15 mouse cellular contexts compared by ENCODE assay signal in the genomic region with DNA sequence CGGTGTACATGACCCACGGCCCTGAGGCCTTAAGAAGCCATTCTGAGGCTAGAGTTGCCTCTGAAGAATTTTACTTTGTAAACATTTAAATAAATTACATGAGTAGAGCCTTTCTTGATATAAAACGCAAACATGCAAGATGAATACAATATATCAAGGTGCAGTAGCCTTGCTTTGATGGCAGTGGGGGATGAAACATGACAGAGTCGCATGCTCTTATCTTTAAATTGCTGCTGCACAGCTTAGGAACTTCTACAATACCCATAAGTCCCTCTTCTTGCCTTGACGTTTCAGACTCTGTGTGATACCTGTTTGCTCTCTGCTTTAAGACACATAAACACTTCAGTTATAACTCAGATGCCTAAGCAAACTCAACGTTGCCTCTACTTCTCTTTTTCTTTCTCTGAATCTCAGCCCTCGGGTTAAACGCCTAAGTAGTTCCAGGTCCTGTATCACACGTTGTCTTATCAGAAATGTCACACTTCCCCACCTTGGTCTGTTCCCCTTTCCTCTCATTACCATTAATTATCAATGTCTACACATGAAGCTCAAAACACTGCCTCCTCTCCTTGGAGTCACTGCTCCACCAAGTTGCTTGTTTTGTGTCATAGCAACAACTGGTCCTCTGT. TPM values are rescaled to one million over a fixed set of nuclear protein-coding genes. Genes with fewer than 3 reads are reported as not detected.
DNase-seq lines count a peak whose midpoint lies in the region; ATAC-seq and TF ChIP-seq lines count a peak whose summit lies in the region.
"Had no signal": no experiment of that assay in that cellular context is flagged by ENCODE, and none has a peak within 500 bp of the region (broad histone marks: within the 10 kb centered on the region; RNA-seq: fewer than 3 reads in every experiment).

No protein-coding gene starts in this region.

- peak; percentile 53 for DNase-seq in CD4-positive, CD25-positive, alpha-beta regulatory T cell, adult 2 months (ENCODE audit: low read depth, low spot score)
- DNase-seq in MEL (ENCODE audit: low read depth, low spot score) = peak; percentile 95
- peak; percentile 14 for DNase-seq in liver, embryonic 13.5 days
- peak; percentile 70 for DNase-seq in naive thymus-derived CD4-positive, alpha-beta T cell, adult 2 months (ENCODE audit: low read depth)
- no peak for DNase-seq in cerebellum, postnatal 36 days
- DNase-seq in adrenal gland, adult 8-10 months = no peak
- DNase-seq in kidney, postnatal 25 days = no peak
- DNase-seq: cerebellum, postnatal 14 days; retina, postnatal 1 day had no signal

- no peak for TF ChIP-seq POLR2A in MEL (IDR thresholded peaks at IDR 0.05; ENCODE audit: control insufficient read depth in 1 of 2, insufficient read depth in 1 of 2, low read depth in 1 of 2, low read length in 2 of 2, poor library complexity in 1 of 2)

- 24% methylated on average over 9 of the region's 9 CpGs for WGBS in liver, embryonic 13.5 days (ENCODE audit: insufficient replicate concordance)

- TF ChIP-seq CTCF in MEL (IDR thresholded peaks at IDR 0.05 in 2 of 3, conservative IDR thresholded peaks at IDR 0.05 in 1 of 3; ENCODE audit: control insufficient read depth in 1 of 3, insufficient read depth in 1 of 3, low read depth in 2 of 3, low read length in 3 of 3, poor library complexity in 1 of 3, severe bottlenecking in 1 of 3) = no peak

- H3K36me3 ChIP-seq in MEL (ENCODE audit: control insufficient read depth in 1 of 2, insufficient read depth in 2 of 2, low read length in 2 of 2) = peaks cover 0 to 26% of the 10 kb centered on the region in 2 experiments; a peak in 2 of 4 replicates
- H3K36me3 ChIP-seq in liver, embryonic 13.5 days = no peaks in the 10 kb centered on the region
- H3K36me3 ChIP-seq: heart, embryonic 12.5 days; neural tube, embryonic 12.5 days; stomach, embryonic 15.5 days had no signal

- H3K27ac ChIP-seq in MEL (ENCODE audit: control insufficient read depth, low read depth, low read length) = peak overlapping the region; percentile 17
- no peak overlapping the region for H3K27ac ChIP-seq in liver, embryonic 13.5 days
- H3K27ac ChIP-seq: forebrain, embryonic 13.5 days; left cerebral cortex, adult 2 months; neural tube, embryonic 12.5 days; stomach, embryonic 15.5 days had no signal

- peak overlapping the region; percentile 25 to 36; a peak in 3 of 4 replicates for H3K4me3 ChIP-seq in MEL (ENCODE audit: control insufficient read depth in 1 of 2, insufficient read depth in 1 of 2, low read depth in 2 of 2, low read length in 2 of 2)
- no peak overlapping the region for H3K4me3 ChIP-seq in liver, embryonic 13.5 days (replicated peaks)
- H3K4me3 ChIP-seq: forebrain, embryonic 13.5 days; heart, embryonic 12.5 days; left cerebral cortex, adult 2 months; neural tube, embryonic 12.5 days; stomach, embryonic 15.5 days had no signal

- H3K79me2 ChIP-seq in MEL (ENCODE audit: control insufficient read depth, insufficient read depth, low read length, poor library complexity) = no peaks in the 10 kb centered on the region

- peak overlapping the region; percentile 34 for H3K4me2 ChIP-seq in liver, embryonic 13.5 days
- H3K4me2 ChIP-seq: forebrain, embryonic 13.5 days; heart, embryonic 12.5 days; neural tube, embryonic 12.5 days; stomach, embryonic 15.5 days had no signal

- peak; percentile 98 to 99 for TF ChIP-seq EP300 in MEL (IDR thresholded peaks at IDR 0.05; ENCODE audit: low read depth in 1 of 2, low read length in 2 of 2)

- H3K9ac ChIP-seq in MEL (ENCODE audit: control insufficient read depth, low read depth, low read length, poor library complexity, severe bottlenecking) = no peak overlapping the region
- H3K9ac ChIP-seq in liver, embryonic 13.5 days = no peak overlapping the region
- H3K9ac ChIP-seq: forebrain, embryonic 13.5 days; heart, embryonic 12.5 days; neural tube, embryonic 12.5 days; stomach, embryonic 15.5 days had no signal

- H3K27me3 ChIP-seq in MEL (ENCODE audit: control insufficient read depth in 1 of 2, insufficient read depth in 2 of 2, low read length in 2 of 2) = no peaks in the 10 kb centered on the region
- H3K27me3 ChIP-seq in liver, embryonic 13.5 days = no peaks in the 10 kb centered on the region
- H3K27me3 ChIP-seq: forebrain, embryonic 13.5 days; heart, embryonic 12.5 days; neural tube, embryonic 12.5 days; stomach, embryonic 15.5 days had no signal

- no peaks in the 10 kb centered on the region for H3K9me3 ChIP-seq in MEL (replicated peaks; ENCODE audit: insufficient read depth, low read length)
- H3K9me3 ChIP-seq in liver, embryonic 13.5 days (replicated peaks) = no peaks in the 10 kb centered on the region
- H3K9me3 ChIP-seq: forebrain, embryonic 13.5 days; heart, embryonic 12.5 days; neural tube, embryonic 12.5 days; stomach, embryonic 15.5 days had no signal

- H3K4me1 ChIP-seq in MEL (ENCODE audit: control insufficient read depth in 1 of 2, insufficient read depth in 2 of 2, low read length in 2 of 2) = peaks cover 11 to 21% of the 10 kb centered on the region in 2 experiments
- peaks cover 24% of the 10 kb centered on the region for H3K4me1 ChIP-seq in liver, embryonic 13.5 days (replicated peaks)
- H3K4me1 ChIP-seq: forebrain, embryonic 13.5 days; heart, embryonic 12.5 days; neural tube, embryonic 12.5 days; stomach, embryonic 15.5 days had no signal

- ATAC-seq in liver, embryonic 13.5 days (ENCODE audit: low read depth) = peak; percentile 70
- ATAC-seq: forebrain, embryonic 13.5 days; intestine, postnatal 0 days had no signal

- TF ChIP-seq RAD21 in MEL (IDR thresholded peaks at IDR 0.05; ENCODE audit: low read depth, low read length) = no peak

TF ChIP-seq in MEL, 35 proteins besides CTCF, POLR2A, EP300 and RAD21:
- TF ChIP-seq TAL1 (IDR thresholded peaks at IDR 0.05; ENCODE audit: low read length) (peak; percentile 96), SMC3 (IDR thresholded peaks at IDR 0.05; ENCODE audit: low read depth, low read length) (0 out of 2 replicates have a peak, but pooled peaks have one; percentile 18), ZMIZ1 (IDR thresholded peaks at IDR 0.05; ENCODE audit: low read depth, low read length) (0 out of 2 replicates have a peak, but pooled peaks have one; percentile 38), SIN3A (IDR thresholded peaks at IDR 0.05; ENCODE audit: low read length) (peak; percentile 83), ETS1 (IDR thresholded peaks at IDR 0.05; ENCODE audit: low read depth, low read length) (peak; percentile 90), MEF2A (IDR thresholded peaks at IDR 0.05; ENCODE audit: extremely low read depth, insufficient replicate concordance, low read depth, low read length, poor library complexity, severe bottlenecking) (no peak), MYB (IDR thresholded peaks at IDR 0.05; ENCODE audit: low read depth, low read length) (0 out of 2 replicates have a peak, but pooled peaks have one; percentile 73), NELFE (IDR thresholded peaks at IDR 0.05; ENCODE audit: low read depth, low read length) (no peak), TCF12 (IDR thresholded peaks at IDR 0.05; ENCODE audit: low read depth, low read length) (peak; percentile 96), POLR2AphosphoS2 (IDR thresholded peaks at IDR 0.05; ENCODE audit: low read length) (no peak), RCOR1 (IDR thresholded peaks at IDR 0.05; ENCODE audit: low read depth, low read length) (peak; percentile 100), UBTF (IDR thresholded peaks at IDR 0.05; ENCODE audit: borderline replicate concordance, insufficient read depth, low read depth, low read length) (no peak), NRF1 (IDR thresholded peaks at IDR 0.05; ENCODE audit: insufficient read depth, low read depth, low read length, poor library complexity, severe bottlenecking) (no peak), MAZ (IDR thresholded peaks at IDR 0.05; ENCODE audit: low read depth, low read length) (no peak), GABPA (IDR thresholded peaks at IDR 0.05; ENCODE audit: low read depth, low read length) (no peak), BHLHE40 (IDR thresholded peaks at IDR 0.05; ENCODE audit: borderline replicate concordance, low read depth, low read length) (peak; percentile 90), GATA1 (IDR thresholded peaks at IDR 0.05; ENCODE audit: low read depth, low read length) (peak; percentile 98), USF1 (IDR thresholded peaks at IDR 0.05; ENCODE audit: low read depth, low read length) (no peak), CHD2 (IDR thresholded peaks at IDR 0.05; ENCODE audit: low read length) (peak; percentile 53; the same call in 1 of the 2 replicates), MYC (IDR thresholded peaks at IDR 0.05; ENCODE audit: low read depth, low read length) (peak; percentile 92), JUND (IDR thresholded peaks at IDR 0.05; ENCODE audit: low read depth, low read length) (0 out of 2 replicates have a peak, but pooled peaks have one; percentile 40), TBP (IDR thresholded peaks at IDR 0.05; ENCODE audit: low read depth, low read length) (peak; percentile 35; the same call in 1 of the 2 replicates), ZNF384 (IDR thresholded peaks at IDR 0.05; ENCODE audit: low read depth, low read length) (peak; percentile 66; the same call in 1 of the 2 replicates), KAT2A (conservative IDR thresholded peaks at IDR 0.05; ENCODE audit: low read depth, low read length) (0 out of 2 replicates have a peak, but pooled peaks have one; percentile 31), E2F4 (IDR thresholded peaks at IDR 0.05; ENCODE audit: borderline replicate concordance, low read depth, low read length) (no peak), MAFK (IDR thresholded peaks at IDR 0.05; ENCODE audit: borderline replicate concordance, low read depth, low read length) (peak; percentile 71; the same call in 1 of the 2 replicates), POLR2AphosphoS5 (IDR thresholded peaks at IDR 0.05; ENCODE audit: borderline replicate concordance, low read depth, low read length) (no peak), HCFC1 (IDR thresholded peaks at IDR 0.05; ENCODE audit: low read depth, low read length) (no peak; the same call in 1 of the 2 replicates), ZC3H11A (IDR thresholded peaks at IDR 0.05; ENCODE audit: low read depth, low read length) (no peak), MAX (IDR thresholded peaks at IDR 0.05; ENCODE audit: low read length) (peak; percentile 79), MXI1 (IDR thresholded peaks at IDR 0.05; ENCODE audit: low read depth, low read length) (peak; percentile 72), CHD1 (IDR thresholded peaks at IDR 0.05; ENCODE audit: low read depth, low read length) (no peak)

RNA-seq across cellular contexts. Expression of a gene that starts 9.3 kb away (rescaled TPM):
- 1.5 and 4.0 TPM in 2 replicates for total RNA-seq in MEL (2012; rRNA removed)
- polyA plus RNA-seq in MEL (2012; ENCODE audit: insufficient read depth in 1 of 2, insufficient read length in 2 of 2, low read depth in 1 of 2, low replicate concordance in 2 of 2, missing spikeins in 1 of 2) = 1 to 10 TPM in 1 of 2 experiments, not detected in 1; 2.8 TPM
- polyA plus RNA-seq in liver, embryonic 13.5 days (2015; fragmentation: Nextera tagmentation; extraction: Ambion mirVana) = 4.5 and 6.1 TPM in 2 replicates
- total RNA-seq in adrenal gland, adult 8-10 months (2022) = 1 to 10 TPM; 1.3 to 3.8 (median 2.5) TPM

Comparison
In these comparisons a context has a peak if more than half of its experiments do, and no peak if none do; other contexts are left out.
1. DNase-seq: peak in CD4-positive, CD25-positive, alpha-beta regulatory T cell, adult 2 months (single experiment), MEL (single experiment), liver, embryonic 13.5 days (single experiment) and naive thymus-derived CD4-positive, alpha-beta T cell, adult 2 months (single experiment); none in cerebellum, postnatal 36 days (0 of 2), adrenal gland, adult 8-10 months (single experiment) and kidney, postnatal 25 days (0 of 2).